Mouse (Mus musculus) hindbrain, embryonic 15.5 days (tissue): Measurements from ENCODE around the gene Slc4a4. TPM values are rescaled to one million over a fixed set of nuclear protein-coding genes. Genes with fewer than 3 reads are reported as not detected.

ENCODE experiments used
- polyA plus RNA-seq: library from polyadenylated mRNA; unstranded; fragments of >200 nt; fragmentation: Nextera tagmentation; extraction: Ambion mirVana; gene quantifications from 2 replicates; pipeline ENCODE4 v1.2.1, GENCODE M21; 2015

The Slc4a4 gene
- polyA plus RNA-seq, 1 experiment from 2014 or later, result 13.4 TPM

Other genes starting within 250 kb of the Slc4a4 start
- 60.4 and 61.7 TPM in 2 replicates for gene Grsf1, start 210.6 kb upstream of the Slc4a4 start, polyA plus RNA-seq
- gene Mob1b, start 166.0 kb upstream of the Slc4a4 start, polyA plus RNA-seq, result 8.9 and 9.2 TPM in 2 replicates
- 46.9 and 53.4 TPM in 2 replicates for gene Dck, start 121.8 kb upstream of the Slc4a4 start, polyA plus RNA-seq